Mouse (Mus musculus): ENCODE data around the gene Nlrp3.

- TF ChIP-seq ZC3H11A (IDR thresholded peaks at IDR 0.05; ENCODE audit: borderline replicate concordance, low read depth, low read length) (no peak), ZNF384 (IDR thresholded peaks at IDR 0.05; ENCODE audit: low read depth, low read length) (no peak), HCFC1 (IDR thresholded peaks at IDR 0.05; ENCODE audit: borderline replicate concordance, insufficient read depth, low read length) (no peak)
Measured at GRCm38 (mm10) chr11:59589496-59589895, 48.1 kb downstream of the Nlrp3 start.

Measured in ES-E14 (cell line).